Mouse (Mus musculus): ENCODE measurements around the gene Tnfrsf11a. TPM values are rescaled to one million over a fixed set of nuclear protein-coding genes. Genes with fewer than 3 reads are reported as not detected.

Tnfrsf11a gene
- polyA plus RNA-seq, 1 experiment from 2014 or later: 0.82 TPM

GRCm38 (mm10) chr1:105886358-105886757 lies 105.8 kb downstream of the Tnfrsf11a start:
- no peak overlapping the region for H3K27ac ChIP-seq (ENCODE audit: low read depth, low read length)
- no peaks in the 10 kb centered on the region for H3K9me3 ChIP-seq (ENCODE audit: control insufficient read depth, low read length)
- ATAC-seq (ENCODE audit: low read depth): no peak
- no peaks in the 10 kb centered on the region for H3K36me3 ChIP-seq (ENCODE audit: control insufficient read depth, insufficient read depth, low read length)
- no peak overlapping the region for H3K4me2 ChIP-seq (ENCODE audit: low read depth, low read length)
- no peak overlapping the region for H3K4me3 ChIP-seq (ENCODE audit: low read depth, low read length)
- WGBS: 75% methylated on average over 5 of the region's 5 CpGs
- no peak overlapping the region for H3K9ac ChIP-seq (replicated peaks; ENCODE audit: low read depth, low read length)
- H3K4me1 ChIP-seq (ENCODE audit: control insufficient read depth, insufficient read depth, low read length): no peaks in the 10 kb centered on the region
- no peaks in the 10 kb centered on the region for H3K27me3 ChIP-seq (ENCODE audit: control insufficient read depth, insufficient read depth, low read length)

GRCm38 (mm10) chr1:105891032-105891725 lies 110.7 kb downstream of the Tnfrsf11a start:
- Histone ChIP-seq H3K27ac (ENCODE audit: low read depth, low read length) (no peak overlapping the region), H3K4me2 (ENCODE audit: low read depth, low read length) (no peak overlapping the region), H3K27me3 (ENCODE audit: control insufficient read depth, insufficient read depth, low read length) (no peaks in the 10 kb centered on the region), H3K9me3 (ENCODE audit: control insufficient read depth, low read length) (no peaks in the 10 kb centered on the region), H3K4me3 (ENCODE audit: low read depth, low read length) (no peak overlapping the region), H3K9ac (replicated peaks; ENCODE audit: low read depth, low read length) (no peak overlapping the region), H3K36me3 (ENCODE audit: control insufficient read depth, insufficient read depth, low read length) (no peaks in the 10 kb centered on the region), H3K4me1 (ENCODE audit: control insufficient read depth, insufficient read depth, low read length) (no peaks in the 10 kb centered on the region)
- ATAC-seq (ENCODE audit: low read depth): peak; percentile 65; the same call in 1 of the 2 replicates
- WGBS: 41% methylated on average over 15 of the region's 15 CpGs

- Histone ChIP-seq H3K4me1 (ENCODE audit: control insufficient read depth, insufficient read depth, low read length) (no peaks in the 10 kb centered on the region), H3K27me3 (ENCODE audit: control insufficient read depth, insufficient read depth, low read length) (no peaks in the 10 kb centered on the region), H3K9ac (replicated peaks; ENCODE audit: low read depth, low read length) (no peak overlapping the region), H3K27ac (ENCODE audit: low read depth, low read length) (no peak overlapping the region), H3K4me3 (ENCODE audit: low read depth, low read length) (no peak overlapping the region), H3K36me3 (ENCODE audit: control insufficient read depth, insufficient read depth, low read length) (no peaks in the 10 kb centered on the region), H3K9me3 (ENCODE audit: control insufficient read depth, low read length) (no peaks in the 10 kb centered on the region), H3K4me2 (ENCODE audit: low read depth, low read length) (no peak overlapping the region)
- WGBS: 85% methylated on average over 5 of the region's 5 CpGs
- ATAC-seq (ENCODE audit: low read depth): no peak
Observed at GRCm38 (mm10) chr1:105895019-105895418, 114.5 kb downstream of the Tnfrsf11a start.

Other genes with a start within 250 kb of the Tnfrsf11a start
- 13.0 and 15.5 TPM in 2 replicates for gene Pign, start 117.0 kb upstream of the Tnfrsf11a start, polyA plus RNA-seq (2014; fragmentation: Nextera tagmentation; extraction: Ambion mirVana)
- 55.5 and 56.5 TPM in 2 replicates for gene Relch, start 116.9 kb upstream of the Tnfrsf11a start, polyA plus RNA-seq (2014; fragmentation: Nextera tagmentation; extraction: Ambion mirVana)
- gene Zcchc2, start 209.7 kb downstream of the Tnfrsf11a start, polyA plus RNA-seq (2014; fragmentation: Nextera tagmentation; extraction: Ambion mirVana): 3.5 TPM in 2 replicates

All from neural tube, embryonic 14.5 days (tissue).